Mouse (Mus musculus) kidney, embryonic 16.5 days (tissue): ENCODE data around the gene Panx1. TPM values are rescaled to one million over a fixed set of nuclear protein-coding genes. Genes with fewer than 3 reads are reported as not detected.

ENCODE experiments used
- ATAC-seq: fragments of 200-750 bp; cut with Nextera tagmentation; 2 replicates; pipeline ENCODE4 v1.8.0; 2017; ENCODE audit warnings: moderate TSS enrichment; ENCODE audit not compliant: low FRiP score, low TSS enrichment
- H3K27ac ChIP-seq: fragments of 300-500 bp; sonication (generic); 2 replicates; pipeline ENCODE4 v1.5.1; 2014; ENCODE audit warnings: low read length
- H3K27me3 ChIP-seq: fragments of 300-500 bp; sonication (generic); 2 replicates; pipeline ENCODE4 v1.6.1; 2014; ENCODE audit warnings: low read length, control low read depth, mixed read lengths; ENCODE audit not compliant: insufficient read depth
- H3K36me3 ChIP-seq: fragments of 300-500 bp; sonication (generic); 2 replicates; pipeline ENCODE4 v1.6.1; 2014; ENCODE audit warnings: low read length, control low read depth, mixed read lengths; ENCODE audit not compliant: insufficient read depth
- H3K4me1 ChIP-seq: fragments of 300-500 bp; sonication (generic); 2 replicates; pipeline ENCODE4 v1.6.1; 2014; ENCODE audit warnings: low read length, control low read depth, mixed read lengths; ENCODE audit not compliant: insufficient read depth
- H3K4me2 ChIP-seq: fragments of 300-500 bp; sonication (generic); replicated peaks from 2 replicates; pipeline ENCODE4 v1.6.1; 2014; ENCODE audit warnings: low read depth, low read length
- H3K4me3 ChIP-seq: fragments of 300-500 bp; sonication (generic); 2 replicates; pipeline ENCODE4 v1.5.1; 2014; ENCODE audit warnings: mild to moderate bottlenecking, low read length
- H3K9ac ChIP-seq: fragments of 300-500 bp; sonication (generic); replicated peaks from 2 replicates; pipeline ENCODE4 v1.6.1; 2014; ENCODE audit warnings: low read length
- H3K9me3 ChIP-seq: fragments of 300-500 bp; sonication (generic); 2 replicates; pipeline ENCODE4 v1.6.1; 2016; ENCODE audit warnings: low read length, control low read depth
- WGBS: fragments of 180-500 bp; shearing (Covaris S2); extraction: QIAGEN DNeasy Blood & Tissue Kit; methylation state at CpG from one replicate; pipeline ENCODE4 v1.1.7; 2014; 5-methylcytosine and 5-hydroxymethylcytosine counted together
- polyA plus RNA-seq: library from polyadenylated mRNA; unstranded; fragments of >200 nt; fragmentation: Nextera tagmentation; extraction: Ambion mirVana; gene quantifications from 2 replicates; pipeline ENCODE4 v1.2.1, GENCODE M21; 2015

Panx1 gene
- polyA plus RNA-seq, 1 experiment from 2014 or later = 42.6 TPM

DNA sequence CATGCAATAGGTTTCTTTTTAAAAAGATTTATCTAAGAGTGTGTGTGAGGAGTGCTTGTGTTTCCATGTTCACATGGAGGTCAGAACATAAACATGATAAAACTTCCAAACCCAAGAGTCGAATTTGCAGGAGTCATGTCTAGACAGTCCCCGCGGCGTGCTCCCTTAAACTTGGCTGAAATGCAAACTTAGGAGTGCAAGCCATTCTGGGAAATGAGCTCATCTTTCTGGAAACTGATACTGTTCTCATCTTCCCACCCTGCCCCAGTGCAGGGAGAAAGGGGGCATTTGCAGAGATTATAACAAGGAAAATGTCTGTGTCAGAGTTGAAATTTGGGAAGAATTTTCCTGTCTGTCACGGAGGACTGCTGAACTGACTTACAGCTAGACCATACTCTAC is 5.4 kb downstream of the Panx1 start:
- Histone ChIP-seq H3K4me1 (peaks cover 17% of the 10 kb centered on the region), H3K9ac (no peak overlapping the region), H3K9me3 (no peaks in the 10 kb centered on the region), H3K4me2 (no peak overlapping the region), H3K27me3 (no peaks in the 10 kb centered on the region), H3K27ac (no peak overlapping the region), H3K36me3 (no peaks in the 10 kb centered on the region; the same call in 1 of the 2 replicates), H3K4me3 (no peak overlapping the region)
- no peak for ATAC-seq
- WGBS = 66% methylated on average over 5 of the region's 5 CpGs

DNA sequence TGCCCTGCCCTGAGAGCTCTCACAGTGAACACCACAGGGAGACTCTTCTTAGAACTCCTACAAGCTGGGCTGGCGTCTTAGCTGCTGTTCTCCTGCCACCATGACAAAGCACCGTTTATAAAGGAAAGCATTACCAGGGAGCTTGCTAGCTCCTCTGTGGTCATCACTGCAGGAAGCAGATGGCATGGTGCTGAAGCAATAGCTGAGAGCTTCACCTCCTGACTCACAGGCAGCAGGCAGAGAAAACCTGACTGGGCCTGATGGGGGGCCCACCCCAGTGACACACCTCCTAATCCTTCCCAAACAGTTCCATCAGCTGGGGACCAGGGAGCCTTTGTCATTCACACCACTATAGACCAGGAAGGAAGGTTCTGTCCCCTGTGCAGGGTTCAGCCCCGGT is 7.6 kb downstream of the Panx1 start:
- H3K4me3 ChIP-seq = no peak overlapping the region
- H3K9ac ChIP-seq = no peak overlapping the region
- peaks cover 14% of the 10 kb centered on the region; the same call in 1 of the 2 replicates for H3K4me1 ChIP-seq
- no peak overlapping the region for H3K4me2 ChIP-seq
- no peaks in the 10 kb centered on the region; the same call in 1 of the 2 replicates for H3K36me3 ChIP-seq
- no peaks in the 10 kb centered on the region for H3K27me3 ChIP-seq
- peak overlapping the region; percentile 54; the same call in 1 of the 2 replicates for H3K27ac ChIP-seq
- peak; percentile 22; the same call in 1 of the 2 replicates for ATAC-seq
- WGBS = 62% methylated on average over 3 of the region's 3 CpGs
- H3K9me3 ChIP-seq = no peaks in the 10 kb centered on the region

DNA sequence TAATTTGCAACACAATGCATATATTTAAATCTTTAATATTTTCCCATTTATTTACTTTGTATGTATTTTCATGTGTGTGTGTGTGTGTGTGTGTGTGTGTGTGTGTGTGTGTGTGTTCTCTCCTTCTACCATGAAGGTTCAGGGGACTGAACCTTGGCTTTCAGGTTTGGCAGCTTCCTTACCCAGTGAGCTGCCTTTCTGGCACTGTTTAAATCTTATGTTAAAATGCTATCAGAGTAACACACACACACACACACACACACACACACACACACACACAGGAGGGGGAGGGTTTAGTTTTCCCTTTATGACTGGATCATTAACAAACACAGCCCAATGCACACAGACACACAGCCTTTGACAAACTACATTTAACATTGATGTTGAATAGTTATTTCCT is 8.0 kb downstream of the Panx1 start:
- peak overlapping the region; percentile 54; the same call in 1 of the 2 replicates for H3K27ac ChIP-seq
- ATAC-seq = no peak
- no peaks in the 10 kb centered on the region; the same call in 1 of the 2 replicates for H3K36me3 ChIP-seq
- peaks cover 14% of the 10 kb centered on the region; the same call in 1 of the 2 replicates for H3K4me1 ChIP-seq
- no peaks in the 10 kb centered on the region for H3K9me3 ChIP-seq
- H3K27me3 ChIP-seq = no peaks in the 10 kb centered on the region
- no peak overlapping the region for H3K4me2 ChIP-seq
- H3K4me3 ChIP-seq = no peak overlapping the region
- H3K9ac ChIP-seq = no peak overlapping the region

DNA sequence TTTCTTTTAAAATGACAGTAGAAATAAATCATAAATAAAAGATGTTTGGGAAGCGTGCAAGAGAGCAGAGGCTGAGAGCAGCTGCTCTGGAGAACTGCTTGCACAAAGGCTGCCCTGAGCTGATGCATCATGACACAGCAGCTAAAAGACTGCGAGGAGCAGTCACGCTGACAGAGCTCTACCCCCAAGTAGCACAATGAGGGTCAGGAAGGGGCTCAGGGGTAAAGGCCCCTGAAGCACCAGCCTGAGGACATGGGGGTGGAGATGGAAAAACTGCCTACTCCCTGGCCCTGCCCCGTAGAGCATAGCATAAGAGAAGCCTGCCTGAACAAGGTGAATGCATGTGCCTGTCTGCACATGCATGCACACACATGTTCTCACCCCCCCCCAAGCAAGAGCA is 8.5 kb downstream of the Panx1 start:
- Histone ChIP-seq H3K36me3 (no peaks in the 10 kb centered on the region; the same call in 1 of the 2 replicates), H3K4me3 (no peak overlapping the region), H3K9me3 (no peaks in the 10 kb centered on the region), H3K27me3 (no peaks in the 10 kb centered on the region), H3K27ac (peak overlapping the region; percentile 49; the same call in 1 of the 2 replicates), H3K4me1 (peaks cover 14% of the 10 kb centered on the region; the same call in 1 of the 2 replicates), H3K9ac (no peak overlapping the region), H3K4me2 (no peak overlapping the region)
- ATAC-seq = peak; percentile 66
- WGBS = 44% methylated on average over 4 of the region's 4 CpGs

DNA sequence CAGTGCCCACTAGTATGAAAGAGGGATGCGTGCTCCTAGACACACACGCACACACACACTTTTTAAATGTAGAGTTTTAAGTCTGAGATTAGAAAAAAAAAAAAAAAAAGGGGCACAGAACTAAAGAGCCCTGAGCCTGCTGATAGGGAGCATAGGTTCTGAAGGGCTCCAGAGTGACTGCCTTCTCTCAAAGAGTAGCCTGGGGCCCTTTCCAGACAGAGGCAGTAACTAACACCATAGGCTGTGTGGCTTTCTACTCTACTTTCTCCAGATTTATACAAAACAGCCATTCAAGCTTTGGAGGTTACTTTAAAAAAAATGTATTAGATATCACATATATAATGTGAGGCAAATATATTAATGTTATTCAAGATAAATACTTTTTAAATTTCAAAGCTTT is 8.9 kb downstream of the Panx1 start:
- peaks cover 14% of the 10 kb centered on the region; the same call in 1 of the 2 replicates for H3K4me1 ChIP-seq

DNA sequence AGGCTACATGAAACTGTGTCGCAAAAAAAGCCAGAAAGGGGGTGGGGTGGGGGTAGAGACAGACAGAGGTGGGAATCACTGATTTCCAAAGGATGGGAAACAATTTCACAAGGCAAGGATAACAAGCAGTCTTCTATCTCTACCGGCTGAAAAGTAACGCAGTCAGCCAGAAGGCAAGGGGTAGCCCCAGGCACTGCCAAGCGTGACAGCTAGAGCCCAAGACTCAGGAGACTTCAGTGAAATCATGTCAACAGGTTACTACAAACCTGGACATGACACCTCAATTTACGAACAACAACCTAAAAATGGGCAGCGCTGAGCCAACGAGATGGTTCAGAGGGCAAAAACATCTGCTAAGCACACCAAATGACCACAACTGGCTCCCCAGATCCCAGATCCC is 9.3 kb downstream of the Panx1 start:
- H3K4me3 ChIP-seq = no peak overlapping the region
- H3K36me3 ChIP-seq = no peaks in the 10 kb centered on the region
- 89% methylated on average over 7 of the region's 7 CpGs for WGBS
- no peak for ATAC-seq
- H3K27ac ChIP-seq = no peak overlapping the region
- no peak overlapping the region for H3K4me2 ChIP-seq
- no peaks in the 10 kb centered on the region for H3K9me3 ChIP-seq
- peaks cover 14% of the 10 kb centered on the region; the same call in 1 of the 2 replicates for H3K4me1 ChIP-seq
- H3K9ac ChIP-seq = no peak overlapping the region
- no peaks in the 10 kb centered on the region for H3K27me3 ChIP-seq

More for the DNA sequence above, 8.9 kb downstream of the Panx1 start:
- 92% methylated on average over 2 of the region's 2 CpGs for WGBS
- H3K9ac ChIP-seq = no peak overlapping the region
- H3K9me3 ChIP-seq = no peaks in the 10 kb centered on the region
- no peak for ATAC-seq
- H3K36me3 ChIP-seq = no peaks in the 10 kb centered on the region; the same call in 1 of the 2 replicates
- H3K27ac ChIP-seq = no peak overlapping the region
- no peak overlapping the region for H3K4me3 ChIP-seq
- H3K27me3 ChIP-seq = no peaks in the 10 kb centered on the region
- no peak overlapping the region for H3K4me2 ChIP-seq

DNA sequence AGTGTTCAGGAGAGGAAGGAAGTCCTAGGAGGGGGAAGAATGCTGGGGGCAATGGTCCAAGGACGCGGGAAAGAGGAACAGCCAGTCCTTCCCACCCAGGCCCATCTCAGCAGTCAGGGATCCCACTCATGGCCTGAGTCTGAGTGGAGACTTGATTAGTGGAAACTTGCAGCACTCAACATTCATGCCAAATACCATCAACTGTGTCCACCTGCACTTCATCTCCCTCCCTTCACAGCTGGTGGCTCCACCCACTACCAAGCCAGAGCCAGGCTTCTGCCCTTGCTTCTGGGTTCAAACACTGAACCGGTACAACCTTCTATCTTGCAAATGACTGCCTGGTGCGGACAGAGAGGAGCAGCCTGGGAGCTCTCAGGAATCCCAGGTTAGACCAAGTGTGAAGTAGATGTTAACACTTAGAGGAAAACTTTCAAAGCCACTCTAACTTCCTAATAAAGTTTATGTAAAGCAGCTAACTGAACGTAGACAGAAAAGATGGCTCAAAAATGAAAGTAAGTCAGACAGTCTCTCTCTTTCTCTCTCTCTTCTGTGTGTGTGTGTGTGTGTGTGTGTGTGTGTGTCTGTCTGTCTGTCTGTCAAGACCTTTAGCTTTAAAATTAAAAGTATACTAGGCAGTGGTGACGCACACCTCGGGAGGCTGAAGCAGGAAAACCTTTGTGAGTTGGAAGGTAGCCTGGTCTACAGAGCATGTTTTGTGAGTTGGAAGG is 10.6 kb downstream of the Panx1 start:
- Histone ChIP-seq H3K9ac (no peak overlapping the region), H3K4me3 (no peak overlapping the region), H3K27ac (0 out of 2 replicates have a peak overlapping the region, but pooled peaks have one; percentile 21), H3K4me2 (no peak overlapping the region), H3K9me3 (no peaks in the 10 kb centered on the region), H3K36me3 (no peaks in the 10 kb centered on the region), H3K27me3 (no peaks in the 10 kb centered on the region), H3K4me1 (peaks cover 14% of the 10 kb centered on the region; the same call in 1 of the 2 replicates)
- 0 out of 2 replicates have a peak, but pooled peaks have one; percentile 9 for ATAC-seq
- WGBS = 74% methylated on average over 7 of the region's 7 CpGs

DNA sequence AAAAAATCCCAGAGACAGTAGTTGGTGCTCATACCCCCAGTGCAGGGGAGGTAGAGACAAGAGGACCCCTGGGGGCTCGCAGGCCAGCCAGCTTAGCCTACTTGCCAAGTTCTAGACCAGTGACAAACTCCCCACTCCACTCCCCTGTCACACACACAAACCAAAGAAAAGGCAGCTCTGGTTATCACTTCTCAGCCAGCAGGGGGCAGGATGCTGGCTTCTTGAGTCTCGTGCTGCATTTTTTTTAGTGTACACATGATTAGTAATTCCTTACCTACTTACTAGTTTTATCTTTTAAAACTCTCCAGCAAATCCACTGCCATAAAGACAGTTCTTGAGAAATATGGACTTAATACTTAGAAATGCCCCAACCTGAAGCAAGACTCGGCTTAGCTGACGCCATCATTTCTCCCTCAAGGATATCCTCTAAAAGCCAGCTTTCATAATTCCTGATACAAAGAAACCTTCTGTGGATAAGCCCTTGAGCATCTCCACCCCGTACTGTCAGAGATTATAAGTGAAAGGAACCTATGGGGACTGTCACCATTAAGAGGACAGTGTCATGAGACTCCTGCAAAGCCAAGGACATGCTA is 11.6 kb downstream of the Panx1 start:
- H3K4me2 ChIP-seq = no peak overlapping the region
- H3K4me1 ChIP-seq = peaks cover 14% of the 10 kb centered on the region; the same call in 1 of the 2 replicates
- H3K9me3 ChIP-seq = no peaks in the 10 kb centered on the region
- no peaks in the 10 kb centered on the region for H3K36me3 ChIP-seq
- H3K4me3 ChIP-seq = no peak overlapping the region
- 78% methylated on average over 5 of the region's 5 CpGs for WGBS
- no peaks in the 10 kb centered on the region for H3K27me3 ChIP-seq
- H3K27ac ChIP-seq = no peak overlapping the region
- ATAC-seq = no peak
- no peak overlapping the region for H3K9ac ChIP-seq

DNA sequence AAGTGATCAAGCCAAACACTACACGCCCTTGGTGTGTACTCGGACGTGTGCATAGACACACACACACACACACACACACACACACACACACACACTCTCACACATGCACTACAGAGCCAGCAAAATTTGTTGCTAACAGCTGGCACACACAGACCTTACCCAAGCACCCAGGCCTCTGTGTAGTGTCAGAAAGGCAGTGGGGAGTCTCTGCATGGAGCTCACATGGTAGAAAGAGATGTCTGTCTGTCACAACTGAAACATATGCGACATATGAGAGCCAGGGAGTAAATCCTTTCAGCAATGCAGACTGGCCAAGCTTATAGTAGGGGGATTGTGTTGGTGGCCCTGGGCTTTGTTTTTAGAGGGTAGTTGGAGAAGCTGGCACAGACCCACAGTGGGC is 12.5 kb downstream of the Panx1 start:
- no peaks in the 10 kb centered on the region for H3K9me3 ChIP-seq
- no peak overlapping the region for H3K27ac ChIP-seq
- H3K27me3 ChIP-seq = no peaks in the 10 kb centered on the region
- peaks cover 13% of the 10 kb centered on the region; the same call in 1 of the 2 replicates for H3K4me1 ChIP-seq
- H3K4me3 ChIP-seq = no peak overlapping the region
- ATAC-seq = no peak
- no peak overlapping the region for H3K9ac ChIP-seq
- no peak overlapping the region for H3K4me2 ChIP-seq
- 80% methylated on average over 4 of the region's 4 CpGs for WGBS
- no peaks in the 10 kb centered on the region for H3K36me3 ChIP-seq

DNA sequence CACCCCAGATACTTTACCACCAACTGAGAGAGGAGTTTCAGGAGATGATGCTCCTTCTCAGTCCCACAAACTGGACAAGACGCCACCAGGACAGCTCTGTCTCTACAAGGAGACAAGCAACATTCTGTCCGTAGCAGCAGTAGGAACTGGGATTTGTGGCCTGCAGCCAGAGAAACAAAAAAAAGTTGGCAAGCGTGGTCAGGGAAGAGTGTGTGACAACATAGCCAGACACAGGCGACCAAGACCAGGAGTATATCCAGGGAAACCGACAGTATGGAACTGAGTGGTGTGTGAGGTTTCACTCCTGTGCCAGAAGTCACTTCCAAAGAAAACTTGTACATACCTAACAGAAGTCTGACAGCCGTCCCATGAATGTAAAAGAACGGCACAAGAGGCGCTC is 14.5 kb downstream of the Panx1 start:
- Histone ChIP-seq H3K9ac (no peak overlapping the region), H3K4me3 (no peak overlapping the region), H3K4me1 (peaks cover 9% of the 10 kb centered on the region; the same call in 1 of the 2 replicates), H3K27ac (no peak overlapping the region), H3K4me2 (no peak overlapping the region), H3K36me3 (0 out of 2 replicates have a peak, but pooled peaks cover 5% of the 10 kb centered on the region), H3K9me3 (peaks cover 5% of the 10 kb centered on the region; the same call in 1 of the 2 replicates), H3K27me3 (no peaks in the 10 kb centered on the region)
- ATAC-seq = no peak
- WGBS = 65% methylated on average over 8 of the region's 8 CpGs
